Mouse (Mus musculus) kidney, embryonic 14.5 days (tissue): ENCODE results near the gene Ano6. TPM values are rescaled to one million over a fixed set of nuclear protein-coding genes. Genes with fewer than 3 reads are reported as not detected.

Experiments
- ATAC-seq: fragments of 200-750 bp; cut with Nextera tagmentation; 2 replicates; pipeline ENCODE4 v1.8.0; 2017; ENCODE audit warnings: moderate number of reproducible peaks, mild to moderate bottlenecking, moderate TSS enrichment, moderate library complexity; ENCODE audit not compliant: low FRiP score, low TSS enrichment
- H3K27ac ChIP-seq: fragments of 300-500 bp; sonication (generic); 2 replicates; pipeline ENCODE4 v1.5.1; 2014; ENCODE audit warnings: low read depth, mild to moderate bottlenecking, low read length, moderate library complexity, mixed read lengths
- H3K27me3 ChIP-seq: fragments of 300-500 bp; sonication (generic); 2 replicates; pipeline ENCODE4 v1.6.1; 2014; ENCODE audit warnings: mild to moderate bottlenecking, low read length; ENCODE audit not compliant: control insufficient read depth, insufficient read depth
- H3K36me3 ChIP-seq: fragments of 300-500 bp; sonication (generic); 2 replicates; pipeline ENCODE4 v1.6.1; 2014; ENCODE audit warnings: low read length, mixed read lengths; ENCODE audit not compliant: control insufficient read depth, insufficient read depth
- H3K4me1 ChIP-seq: fragments of 300-500 bp; sonication (generic); 2 replicates; pipeline ENCODE4 v1.6.1; 2014; ENCODE audit warnings: low read length, mixed read lengths; ENCODE audit not compliant: control insufficient read depth, insufficient read depth
- H3K4me2 ChIP-seq: fragments of 300-500 bp; sonication (generic); replicated peaks from 2 replicates; pipeline ENCODE4 v1.6.1; 2014; ENCODE audit warnings: low read depth, mild to moderate bottlenecking, low read length
- H3K4me3 ChIP-seq: fragments of 300-500 bp; sonication (generic); 2 replicates; pipeline ENCODE4 v1.5.1; 2014; ENCODE audit warnings: mild to moderate bottlenecking, low read length
- H3K9ac ChIP-seq: fragments of 300-500 bp; sonication (generic); 2 replicates; pipeline ENCODE4 v1.6.1; 2014; ENCODE audit warnings: low read depth, mild to moderate bottlenecking, low read length, moderate library complexity
- H3K9me3 ChIP-seq: fragments of 300-500 bp; sonication (generic); 2 replicates; pipeline ENCODE4 v1.6.1; 2016; ENCODE audit warnings: low read length; ENCODE audit not compliant: control insufficient read depth
- WGBS: fragments of 180-500 bp; shearing (Covaris S2); extraction: QIAGEN DNeasy Blood & Tissue Kit; methylation state at CpG from one replicate; pipeline ENCODE4 v1.1.7; 2014; 5-methylcytosine and 5-hydroxymethylcytosine counted together
- polyA plus RNA-seq: library from polyadenylated mRNA; unstranded; fragments of >200 nt; fragmentation: Nextera tagmentation; extraction: Ambion mirVana; gene quantifications from 2 replicates; pipeline ENCODE4 v1.2.1, GENCODE M21; 2014

The Ano6 gene
- polyA plus RNA-seq, 1 experiment from 2014 or later, result 54.3 TPM

GRCm38 (mm10) chr15:95925334-95925986, 134.8 kb downstream of the Ano6 start:
- no peaks in the 10 kb centered on the region for H3K9me3 ChIP-seq
- H3K27ac ChIP-seq, result no peak overlapping the region
- H3K4me1 ChIP-seq, result no peaks in the 10 kb centered on the region
- H3K9ac ChIP-seq, result no peak overlapping the region
- H3K4me2 ChIP-seq, result no peak overlapping the region
- no peak overlapping the region for H3K4me3 ChIP-seq
- ATAC-seq, result no peak
- no peaks in the 10 kb centered on the region for H3K27me3 ChIP-seq
- WGBS, result 83% methylated on average over 8 of the region's 8 CpGs
- H3K36me3 ChIP-seq, result peaks cover 19% of the 10 kb centered on the region

GRCm38 (mm10) chr15:95929087-95929486, 138.4 kb downstream of the Ano6 start:
- Histone ChIP-seq H3K4me1 (no peaks in the 10 kb centered on the region), H3K4me3 (no peak overlapping the region), H3K27me3 (no peaks in the 10 kb centered on the region), H3K36me3 (peaks cover 16% of the 10 kb centered on the region), H3K9me3 (no peaks in the 10 kb centered on the region), H3K27ac (no peak overlapping the region), H3K4me2 (no peak overlapping the region), H3K9ac (no peak overlapping the region)
- ATAC-seq, result no peak
- 94% methylated on average over 6 of the region's 6 CpGs for WGBS

- peak overlapping the region; percentile 63; the same call in 1 of the 2 replicates for H3K27ac ChIP-seq
- 44% methylated on average over 16 of the region's 16 CpGs for WGBS
- no peak overlapping the region for H3K4me2 ChIP-seq
- H3K9ac ChIP-seq, result no peak overlapping the region
- ATAC-seq, result peak; percentile 79
- no peaks in the 10 kb centered on the region for H3K9me3 ChIP-seq
- H3K27me3 ChIP-seq, result no peaks in the 10 kb centered on the region
- no peak overlapping the region for H3K4me3 ChIP-seq
- no peaks in the 10 kb centered on the region for H3K4me1 ChIP-seq
- H3K36me3 ChIP-seq, result peaks cover 16% of the 10 kb centered on the region
Observed at GRCm38 (mm10) chr15:95931013-95931775, 140.6 kb downstream of the Ano6 start.

- H3K9ac ChIP-seq, result no peak overlapping the region
- peaks cover 16% of the 10 kb centered on the region for H3K36me3 ChIP-seq
- 86% methylated on average over 5 of the region's 5 CpGs for WGBS
- ATAC-seq, result no peak
- no peaks in the 10 kb centered on the region for H3K9me3 ChIP-seq
- H3K4me3 ChIP-seq, result no peak overlapping the region
- H3K27me3 ChIP-seq, result no peaks in the 10 kb centered on the region
- no peaks in the 10 kb centered on the region for H3K4me1 ChIP-seq
- no peak overlapping the region for H3K4me2 ChIP-seq
- 0 out of 2 replicates have a peak overlapping the region, but pooled peaks have one; percentile 63 for H3K27ac ChIP-seq
Observed at GRCm38 (mm10) chr15:95932358-95932757, 141.7 kb downstream of the Ano6 start.

GRCm38 (mm10) chr15:95935141-95935540, 144.5 kb downstream of the Ano6 start:
- H3K27me3 ChIP-seq, result no peaks in the 10 kb centered on the region
- H3K4me3 ChIP-seq, result no peak overlapping the region
- H3K27ac ChIP-seq, result no peak overlapping the region
- H3K9me3 ChIP-seq, result no peaks in the 10 kb centered on the region
- no peak overlapping the region for H3K4me2 ChIP-seq
- 86% methylated on average over 11 of the region's 11 CpGs for WGBS
- no peak overlapping the region for H3K9ac ChIP-seq
- ATAC-seq, result no peak
- no peaks in the 10 kb centered on the region for H3K36me3 ChIP-seq
- H3K4me1 ChIP-seq, result no peaks in the 10 kb centered on the region

GRCm38 (mm10) chr15:95943470-95943869, 152.8 kb downstream of the Ano6 start:
- Histone ChIP-seq H3K4me1 (no peaks in the 10 kb centered on the region), H3K4me2 (no peak overlapping the region), H3K36me3 (peaks cover 23% of the 10 kb centered on the region), H3K9me3 (no peaks in the 10 kb centered on the region), H3K9ac (no peak overlapping the region), H3K4me3 (no peak overlapping the region), H3K27ac (no peak overlapping the region), H3K27me3 (no peaks in the 10 kb centered on the region)
- WGBS, result 66% methylated on average over 4 of the region's 4 CpGs
- no peak for ATAC-seq

GRCm38 (mm10) chr15:95944299-95944698, 153.7 kb downstream of the Ano6 start:
- Histone ChIP-seq H3K27me3 (no peaks in the 10 kb centered on the region), H3K4me2 (no peak overlapping the region), H3K27ac (no peak overlapping the region), H3K4me1 (no peaks in the 10 kb centered on the region), H3K9ac (no peak overlapping the region), H3K36me3 (peaks cover 29% of the 10 kb centered on the region), H3K9me3 (no peaks in the 10 kb centered on the region), H3K4me3 (no peak overlapping the region)
- ATAC-seq, result no peak
- WGBS, result 73% methylated on average over 6 of the region's 6 CpGs

- H3K9me3 ChIP-seq, result no peaks in the 10 kb centered on the region
- H3K4me1 ChIP-seq, result no peaks in the 10 kb centered on the region
- H3K4me2 ChIP-seq, result no peak overlapping the region
- no peak overlapping the region for H3K4me3 ChIP-seq
- H3K27me3 ChIP-seq, result no peaks in the 10 kb centered on the region
- no peak for ATAC-seq
- WGBS, result 71% methylated on average over 11 of the region's 11 CpGs
- peaks cover 41% of the 10 kb centered on the region for H3K36me3 ChIP-seq
- no peak overlapping the region for H3K27ac ChIP-seq
- no peak overlapping the region for H3K9ac ChIP-seq
Observed at GRCm38 (mm10) chr15:95945951-95946708, 155.5 kb downstream of the Ano6 start.

- no peak overlapping the region for H3K4me3 ChIP-seq
- H3K27ac ChIP-seq, result no peak overlapping the region
- WGBS, result 97% methylated on average over 18 of the region's 18 CpGs
- peaks cover 36% of the 10 kb centered on the region for H3K36me3 ChIP-seq
- no peaks in the 10 kb centered on the region for H3K9me3 ChIP-seq
- ATAC-seq, result no peak
- H3K9ac ChIP-seq, result no peak overlapping the region
- H3K4me2 ChIP-seq, result no peak overlapping the region
- no peaks in the 10 kb centered on the region for H3K27me3 ChIP-seq
- no peaks in the 10 kb centered on the region for H3K4me1 ChIP-seq
Observed at GRCm38 (mm10) chr15:95948411-95948810, 157.8 kb downstream of the Ano6 start.
